Mouse (Mus musculus): ENCODE measurements around the gene Commd3. TPM values are rescaled to one million over a fixed set of nuclear protein-coding genes. Genes with fewer than 3 reads are reported as not detected.

Commd3 gene
- total and polyA plus RNA-seq, 2 experiments from 2014 or later: 137 to 191 TPM

- peak; percentile 39; the same call in 1 of the 2 replicates for ATAC-seq
- TF ChIP-seq CTCF (IDR thresholded peaks at IDR 0.05; ENCODE audit: low read depth): no peak
- H3K27me3 ChIP-seq (ENCODE audit: insufficient read depth, low read length): peaks cover 56% of the 10 kb centered on the region
- H3K27ac ChIP-seq: no peak overlapping the region
- no peaks in the 10 kb centered on the region for H3K36me3 ChIP-seq (ENCODE audit: insufficient read depth, low read length)
- H3K9me3 ChIP-seq (ENCODE audit: low read length): no peaks in the 10 kb centered on the region
- H3K4me1 ChIP-seq (ENCODE audit: insufficient read depth, low read length): 0 out of 2 replicates have a peak, but pooled peaks cover under 1% of the 10 kb centered on the region
- no peak for DNase-seq (ENCODE audit: low spot score)
- peak overlapping the region; percentile 87 for H3K4me2 ChIP-seq (ENCODE audit: low read depth, low read length)
- 0% methylated on average over 16 of the region's 20 CpGs for WGBS
- H3K9ac ChIP-seq (replicated peaks; ENCODE audit: low read length): peak overlapping the region; percentile 66
- peak overlapping the region; percentile 53 for H3K4me3 ChIP-seq (ENCODE audit: low read length)
Measured at GRCm38 (mm10) chr2:18694611-18694950, 22.4 kb downstream of the Commd3 start.

- H3K9ac ChIP-seq (replicated peaks; ENCODE audit: low read length): no peak overlapping the region
- no peak for TF ChIP-seq CTCF (IDR thresholded peaks at IDR 0.05; ENCODE audit: low read depth)
- peaks cover 57% of the 10 kb centered on the region for H3K27me3 ChIP-seq (ENCODE audit: insufficient read depth, low read length)
- no peak for DNase-seq (ENCODE audit: low spot score)
- H3K4me3 ChIP-seq (ENCODE audit: low read length): no peak overlapping the region
- 4% methylated on average over 8 of the region's 8 CpGs for WGBS
- no peak for ATAC-seq
- peak overlapping the region; percentile 87 for H3K4me2 ChIP-seq (ENCODE audit: low read depth, low read length)
- H3K27ac ChIP-seq: no peak overlapping the region
- no peaks in the 10 kb centered on the region for H3K36me3 ChIP-seq (ENCODE audit: insufficient read depth, low read length)
- no peaks in the 10 kb centered on the region for H3K9me3 ChIP-seq (ENCODE audit: low read length)
- no peaks in the 10 kb centered on the region for H3K4me1 ChIP-seq (ENCODE audit: insufficient read depth, low read length)
Measured at GRCm38 (mm10) chr2:18695163-18695562, 23.0 kb downstream of the Commd3 start.

GRCm38 (mm10) chr2:18695629-18696150 lies 23.5 kb downstream of the Commd3 start:
- 7% methylated on average over 7 of the region's 7 CpGs for WGBS
- peaks cover 58% of the 10 kb centered on the region for H3K27me3 ChIP-seq (ENCODE audit: insufficient read depth, low read length)
- no peaks in the 10 kb centered on the region for H3K9me3 ChIP-seq (ENCODE audit: low read length)
- H3K9ac ChIP-seq (replicated peaks; ENCODE audit: low read length): no peak overlapping the region
- H3K4me2 ChIP-seq (ENCODE audit: low read depth, low read length): no peak overlapping the region
- no peak overlapping the region for H3K4me3 ChIP-seq (ENCODE audit: low read length)
- no peak for ATAC-seq
- no peak overlapping the region for H3K27ac ChIP-seq
- H3K36me3 ChIP-seq (ENCODE audit: insufficient read depth, low read length): no peaks in the 10 kb centered on the region
- no peaks in the 10 kb centered on the region for H3K4me1 ChIP-seq (ENCODE audit: insufficient read depth, low read length)
- no peak for TF ChIP-seq CTCF (IDR thresholded peaks at IDR 0.05; ENCODE audit: low read depth)
- no peak for DNase-seq (ENCODE audit: low spot score)

GRCm38 (mm10) chr2:18697591-18698244 lies 25.5 kb downstream of the Commd3 start:
- 3% methylated on average over 4 of the region's 4 CpGs for WGBS
- peaks cover 59% of the 10 kb centered on the region for H3K27me3 ChIP-seq (ENCODE audit: insufficient read depth, low read length)
- DNase-seq (ENCODE audit: low spot score): no peak

GRCm38 (mm10) chr2:18698663-18699385 lies 26.6 kb downstream of the Commd3 start:
- Histone ChIP-seq H3K4me1 (ENCODE audit: insufficient read depth, low read length) (no peaks in the 10 kb centered on the region), H3K4me2 (ENCODE audit: low read depth, low read length) (no peak overlapping the region), H3K27me3 (ENCODE audit: insufficient read depth, low read length) (peaks cover 50% of the 10 kb centered on the region), H3K4me3 (ENCODE audit: low read length) (0 out of 2 replicates have a peak overlapping the region, but pooled peaks have one; percentile 10), H3K36me3 (ENCODE audit: insufficient read depth, low read length) (no peaks in the 10 kb centered on the region), H3K27ac (no peak overlapping the region), H3K9ac (replicated peaks; ENCODE audit: low read length) (no peak overlapping the region), H3K9me3 (ENCODE audit: low read length) (no peaks in the 10 kb centered on the region)
- TF ChIP-seq CTCF (IDR thresholded peaks at IDR 0.05; ENCODE audit: low read depth): no peak
- 2% methylated on average over 53 of the region's 56 CpGs for WGBS
- no peak for DNase-seq (ENCODE audit: low spot score)
- ATAC-seq: no peak

More at GRCm38 (mm10) chr2:18697591-18698244, 25.5 kb downstream of the Commd3 start:
- ATAC-seq: no peak
- Histone ChIP-seq H3K4me3 (ENCODE audit: low read length) (no peak overlapping the region), H3K9me3 (ENCODE audit: low read length) (no peaks in the 10 kb centered on the region), H3K9ac (replicated peaks; ENCODE audit: low read length) (no peak overlapping the region), H3K36me3 (ENCODE audit: insufficient read depth, low read length) (no peaks in the 10 kb centered on the region), H3K27ac (no peak overlapping the region), H3K4me1 (ENCODE audit: insufficient read depth, low read length) (no peaks in the 10 kb centered on the region), H3K4me2 (ENCODE audit: low read depth, low read length) (no peak overlapping the region)
- no peak for TF ChIP-seq CTCF (IDR thresholded peaks at IDR 0.05; ENCODE audit: low read depth)

- no peaks in the 10 kb centered on the region for H3K9me3 ChIP-seq (ENCODE audit: low read length)
- no peak overlapping the region for H3K4me3 ChIP-seq (ENCODE audit: low read length)
- no peak overlapping the region for H3K4me2 ChIP-seq (ENCODE audit: low read depth, low read length)
- no peaks in the 10 kb centered on the region for H3K36me3 ChIP-seq (ENCODE audit: insufficient read depth, low read length)
- H3K4me1 ChIP-seq (ENCODE audit: insufficient read depth, low read length): no peaks in the 10 kb centered on the region
- ATAC-seq: no peak
- 3% methylated on average over 11 of the region's 11 CpGs for WGBS
- TF ChIP-seq CTCF (IDR thresholded peaks at IDR 0.05; ENCODE audit: low read depth): no peak
- H3K27ac ChIP-seq: no peak overlapping the region
- no peak for DNase-seq (ENCODE audit: low spot score)
- no peak overlapping the region for H3K9ac ChIP-seq (replicated peaks; ENCODE audit: low read length)
- peaks cover 54% of the 10 kb centered on the region for H3K27me3 ChIP-seq (ENCODE audit: insufficient read depth, low read length)
Measured at GRCm38 (mm10) chr2:18699401-18699990, 27.3 kb downstream of the Commd3 start.
